Comparison of ENCODE assay signal across 10 mouse cellular contexts in the genomic region with DNA sequence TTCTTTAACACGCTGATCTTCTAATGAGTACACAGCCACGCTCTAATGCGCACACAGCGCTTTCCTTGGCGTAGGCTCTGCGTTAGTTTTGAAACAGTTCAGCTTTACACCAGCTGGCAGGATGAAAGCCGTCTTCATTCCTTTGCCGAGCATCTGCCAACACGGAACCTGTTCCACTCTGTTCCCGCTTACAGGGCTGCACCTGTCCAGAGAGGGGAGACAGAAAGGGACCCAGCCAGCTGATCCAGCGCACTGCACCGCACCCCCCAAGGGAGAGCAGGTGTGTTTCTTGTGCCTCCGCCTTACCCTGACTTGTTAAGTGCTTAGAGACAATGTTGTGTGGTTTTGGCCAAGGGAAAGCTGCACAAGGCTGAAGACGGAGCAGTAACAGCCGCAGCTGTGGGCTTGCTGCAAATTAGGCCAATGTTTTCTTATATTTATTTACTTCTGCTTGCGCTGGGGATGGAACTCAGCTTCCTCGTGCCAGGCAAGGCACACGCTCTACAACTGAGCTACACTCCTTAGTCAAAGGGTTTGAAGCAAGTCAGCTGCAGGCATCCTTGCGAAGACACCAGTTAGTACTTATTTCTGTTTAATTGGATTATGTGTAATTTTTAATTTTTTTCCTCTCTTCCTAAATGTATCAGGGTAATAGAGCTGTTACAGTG. TPM values are rescaled to one million over a fixed set of nuclear protein-coding genes. Genes with fewer than 3 reads are reported as not detected.
DNase-seq lines count a peak whose midpoint lies in the region; ATAC-seq and TF ChIP-seq lines count a peak whose summit lies in the region.
"Had no signal": no experiment of that assay in that cellular context is flagged by ENCODE, and none has a peak within 500 bp of the region (broad histone marks: within the 10 kb centered on the region; RNA-seq: fewer than 3 reads in every experiment).

No protein-coding gene starts in this region.

- H3K4me1 ChIP-seq in ES-E14 (ENCODE audit: control insufficient read depth in 2 of 2, insufficient read depth in 2 of 2, low read length in 2 of 2, poor library complexity in 1 of 2): peaks cover 0 to 2% of the 10 kb centered on the region in 2 experiments; a peak in 1 of 4 replicates
- H3K4me1 ChIP-seq in hindbrain, embryonic 16.5 days (ENCODE audit: control insufficient read depth, insufficient read depth, low read depth, low read length): peaks cover 2% of the 10 kb centered on the region
- H3K4me1 ChIP-seq: embryonic facial prominence, embryonic 12.5 days; liver, embryonic 15.5 days had no signal

- peak overlapping the region; percentile 9 to 22; a peak in 3 of 4 replicates for H3K4me3 ChIP-seq in ES-E14 (ENCODE audit: insufficient read depth in 1 of 2, low read depth in 1 of 2, low read length in 2 of 2, poor library complexity in 1 of 2, severe bottlenecking in 1 of 2)
- H3K4me3 ChIP-seq in hindbrain, embryonic 16.5 days (ENCODE audit: low read length): no peak overlapping the region
- H3K4me3 ChIP-seq: embryonic facial prominence, embryonic 12.5 days; liver, embryonic 15.5 days had no signal

- no peaks in the 10 kb centered on the region for H3K9me3 ChIP-seq in ES-E14 (ENCODE audit: control insufficient read depth, insufficient read depth, low read depth, low read length)
- no peaks in the 10 kb centered on the region for H3K9me3 ChIP-seq in hindbrain, embryonic 16.5 days (ENCODE audit: control insufficient read depth, low read length)
- H3K9me3 ChIP-seq: embryonic facial prominence, embryonic 12.5 days; liver, embryonic 15.5 days had no signal

- no peak overlapping the region for H3K27ac ChIP-seq in ES-E14 (ENCODE audit: insufficient read depth, low read depth, low read length, poor library complexity, severe bottlenecking)
- H3K27ac ChIP-seq in hindbrain, embryonic 16.5 days (ENCODE audit: low read depth, low read length): no peak overlapping the region
- H3K27ac ChIP-seq: embryonic facial prominence, embryonic 12.5 days; liver, embryonic 15.5 days had no signal

- peak; percentile 85 for DNase-seq in heart, adult 11 months
- DNase-seq in heart, adult 9 months (ENCODE audit: low spot score in 2 of 2): no peak
- no peak for DNase-seq in ES-E14 (ENCODE audit: low read depth, low spot score)
- peak; percentile 20 to 28 for DNase-seq in layer of hippocampus, postnatal 25 days (ENCODE audit: extremely low spot score in 1 of 2, low spot score in 1 of 2)
- peak; percentile 47 for DNase-seq in right cerebral cortex, postnatal 25 days
- no peak for DNase-seq in adrenal gland, postnatal 25 days

- peak; percentile 74 for ATAC-seq in hindbrain, embryonic 16.5 days
- no peak for ATAC-seq in megakaryocyte progenitor cell, adult 5-6 weeks (replicated peaks; ENCODE audit: poor library complexity)

- H3K36me3 ChIP-seq in ES-E14 (ENCODE audit: control insufficient read depth, insufficient read depth, low read length, poor library complexity, severe bottlenecking): no peaks in the 10 kb centered on the region
- H3K36me3 ChIP-seq in hindbrain, embryonic 16.5 days (ENCODE audit: control insufficient read depth, insufficient read depth, low read length): no peaks in the 10 kb centered on the region
- H3K36me3 ChIP-seq: embryonic facial prominence, embryonic 12.5 days; liver, embryonic 15.5 days had no signal

- H3K4me2 ChIP-seq in hindbrain, embryonic 16.5 days (ENCODE audit: low read length): peak overlapping the region; percentile 39
- H3K4me2 ChIP-seq: embryonic facial prominence, embryonic 12.5 days; liver, embryonic 15.5 days had no signal

- H3K9ac ChIP-seq in ES-E14 (ENCODE audit: insufficient read depth, low read depth, low read length, poor library complexity, severe bottlenecking): no peak overlapping the region
- H3K9ac ChIP-seq in hindbrain, embryonic 16.5 days (ENCODE audit: low read depth, low read length): no peak overlapping the region
- H3K9ac ChIP-seq: embryonic facial prominence, embryonic 12.5 days; liver, embryonic 15.5 days had no signal

- H3K27me3 ChIP-seq in hindbrain, embryonic 16.5 days (replicated peaks; ENCODE audit: control insufficient read depth, insufficient read depth, low read length): no peaks in the 10 kb centered on the region
- H3K27me3 ChIP-seq: embryonic facial prominence, embryonic 12.5 days; liver, embryonic 15.5 days had no signal

- 60% methylated on average over 19 of the region's 19 CpGs for WGBS in hindbrain, embryonic 16.5 days

- in situ Hi-C loops in ES-E14 (cut with MboI; ENCODE audit: low sequenced_read_pairs in 2 of 2, unreplicated experiment in 2 of 2): no loop called here

TF ChIP-seq in ES-E14, 5 proteins besides CTCF, POLR2A, EP300 and RAD21:
- no peak for TF ChIP-seq HCFC1 (IDR thresholded peaks at IDR 0.05; ENCODE audit: borderline replicate concordance, insufficient read depth, low read length)
- no peak for TF ChIP-seq CHD2 (IDR thresholded peaks at IDR 0.05; ENCODE audit: low read depth, low read length)
- no peak for TF ChIP-seq ZC3H11A (IDR thresholded peaks at IDR 0.05; ENCODE audit: borderline replicate concordance, low read depth, low read length)
- no peak for TF ChIP-seq ZNF384 (IDR thresholded peaks at IDR 0.05; ENCODE audit: low read depth, low read length)
- no peak for TF ChIP-seq MAFK (IDR thresholded peaks at IDR 0.05; ENCODE audit: insufficient read depth, low read depth, low read length)
TF ChIP-seq in ES-E14: peak in this region for 0.

RNA-seq across cellular contexts. Expression of a gene that starts 36.8 kb away (rescaled TPM):
- total RNA-seq in ES-E14 (2012; rRNA removed): 21.3 and 24.0 TPM in 2 replicates
- polyA plus RNA-seq in hindbrain, embryonic 16.5 days (2015; fragmentation: Nextera tagmentation; extraction: Ambion mirVana): 18.6 and 23.0 TPM in 2 replicates
- 10 to 100 TPM; 56.9 to 62.9 TPM for total RNA-seq in layer of hippocampus, postnatal 25 days (2021)
- total RNA-seq in adrenal gland, postnatal 25 days (2021): 50.0 and 67.8 TPM in 2 replicates
- 27.7 and 28.2 TPM in 2 replicates for total RNA-seq in megakaryocyte progenitor cell, adult 5-6 weeks (2015)
- total RNA-seq in megakaryocyte progenitor cell, adult 5-6 weeks (2017): 18.2 and 21.6 TPM in 2 replicates

Comparison
In these comparisons a context has a peak if more than half of its experiments do, and no peak if none do; other contexts are left out.
1. DNase-seq: peak in heart, adult 11 months (single experiment), layer of hippocampus, postnatal 25 days (2 of 2) and right cerebral cortex, postnatal 25 days (single experiment); none in heart, adult 9 months (0 of 2), ES-E14 (single experiment) and adrenal gland, postnatal 25 days (single experiment).